Mouse (Mus musculus) inflammation-experienced regulatory T-cells (primary cell): ENCODE results near the gene Olfr631. TPM values are rescaled to one million over a fixed set of nuclear protein-coding genes. Genes with fewer than 3 reads are reported as not detected.

Source experiments
- polyA plus RNA-seq, 2 experiments: library from polyadenylated mRNA; unstranded; fragments of 100-300 nt; shearing (Covaris generic); gene quantifications; one replicate each; pipeline ENCODE4 v1.2.1; 2017

Olfr631 gene
- not detected for polyA plus RNA-seq

DNA sequence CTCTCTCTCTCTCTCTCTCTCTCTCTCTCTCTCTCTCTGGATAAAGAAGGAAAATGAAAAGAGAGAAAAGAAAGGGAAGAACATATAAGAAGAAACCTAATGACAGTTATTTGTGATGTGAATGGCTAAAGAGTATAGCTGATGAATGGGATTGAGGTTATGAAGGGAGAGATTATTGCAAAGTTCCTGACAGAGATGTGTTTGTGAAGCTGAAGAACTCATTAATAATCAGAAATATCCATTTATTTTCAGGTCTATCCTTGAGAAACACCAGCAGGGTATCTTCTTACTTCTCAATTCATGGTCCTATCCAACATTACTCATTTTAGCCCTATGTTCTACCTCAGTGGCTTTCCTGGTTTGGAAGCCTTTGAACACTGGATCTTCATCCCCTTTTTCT is at the start of gene Olfr631:
TSS of gene Olfr631 (plus strand) at position 301 of the 400 bp plus-strand sequence.

DNA sequence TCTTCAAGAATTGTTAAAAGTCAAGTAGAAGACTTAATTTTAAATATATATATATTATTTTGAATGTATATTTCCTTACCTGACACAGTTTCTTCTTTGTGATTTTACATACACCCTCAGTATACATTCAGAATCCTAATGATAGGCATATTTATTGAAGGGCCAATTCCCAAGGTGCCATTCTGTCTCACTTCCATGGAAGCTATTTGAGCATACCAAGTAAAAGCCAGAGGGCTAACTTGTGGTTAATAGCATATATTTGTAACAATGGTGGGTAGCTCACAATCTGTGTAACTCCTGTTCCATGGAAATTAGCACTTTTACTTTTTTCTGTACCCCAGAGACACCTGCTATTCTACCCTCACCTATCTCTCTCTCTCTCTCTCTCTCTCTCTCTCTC is 42.5 kb upstream of the Olfr631 start, which contains the start of gene Olfr66:
TSS of gene Olfr66 (minus strand) at position 101 of the 400 bp plus-strand sequence.

DNA sequence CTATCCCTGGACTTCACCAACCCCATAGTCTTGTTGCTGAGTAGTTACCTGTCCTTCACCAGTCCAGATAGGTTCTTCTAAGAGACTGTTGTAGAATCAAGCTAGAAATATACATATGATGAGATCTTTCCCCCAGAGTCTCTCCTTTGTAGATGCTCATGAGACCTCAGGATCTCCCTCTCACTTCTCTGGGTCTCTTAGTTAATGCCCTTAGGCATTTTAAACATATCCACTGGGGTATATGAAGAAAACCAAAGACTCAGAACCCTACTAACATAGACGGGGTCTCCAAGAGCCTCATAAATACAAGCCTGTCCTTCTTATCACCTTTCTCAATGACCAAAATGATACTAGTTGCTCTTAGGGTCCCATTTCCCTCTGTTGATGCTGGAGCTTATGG is 34.2 kb upstream of the Olfr631 start, which contains the start of gene Olfr64:
TSS of gene Olfr64 (minus strand) at position 101 of the 400 bp plus-strand sequence.

DNA sequence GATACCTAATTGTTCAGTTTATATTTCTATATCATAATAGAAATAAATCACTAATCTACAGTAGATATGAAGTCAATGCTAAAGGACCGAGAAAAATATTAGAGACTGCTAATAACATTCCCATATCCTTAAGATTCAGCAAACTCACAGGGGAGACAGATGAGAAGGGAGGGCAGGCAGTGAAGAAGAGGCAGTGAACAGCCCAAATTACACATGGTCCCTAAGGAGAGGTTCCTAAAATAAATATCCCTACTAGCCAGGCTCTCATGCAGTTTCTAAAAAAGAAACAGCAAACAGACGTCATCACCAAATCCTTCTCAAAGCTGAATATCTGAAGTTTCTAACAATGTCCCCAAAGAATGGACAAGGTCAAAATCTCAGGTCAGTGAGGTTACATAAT is 25.4 kb upstream of the Olfr631 start, which contains the start of gene Olfr65:
TSS of gene Olfr65 (plus strand) at position 301 of the 400 bp plus-strand sequence.

DNA sequence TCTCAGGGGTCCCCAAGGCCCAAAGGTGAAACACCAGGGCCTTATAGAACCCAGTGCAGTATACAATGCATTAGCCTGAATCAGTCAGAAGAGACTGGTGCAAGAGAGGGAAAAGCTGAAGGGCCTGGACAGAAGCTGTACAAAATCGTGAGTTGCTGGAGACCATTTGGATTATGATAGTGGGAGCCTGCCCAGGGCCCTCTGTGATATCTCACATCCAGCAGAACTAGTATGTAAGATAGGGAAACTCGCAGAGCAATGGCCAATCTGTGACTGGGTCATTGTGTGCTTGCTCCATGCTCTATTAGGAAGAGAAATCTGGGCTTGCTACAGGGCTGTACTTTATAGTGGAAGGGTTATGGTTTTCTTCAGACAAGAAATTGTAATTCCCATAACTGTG is 5.6 kb downstream of the Olfr631 start, which contains the start of gene Olfr632:
TSS of gene Olfr632 (plus strand) at position 84 of the 400 bp plus-strand sequence.

DNA sequence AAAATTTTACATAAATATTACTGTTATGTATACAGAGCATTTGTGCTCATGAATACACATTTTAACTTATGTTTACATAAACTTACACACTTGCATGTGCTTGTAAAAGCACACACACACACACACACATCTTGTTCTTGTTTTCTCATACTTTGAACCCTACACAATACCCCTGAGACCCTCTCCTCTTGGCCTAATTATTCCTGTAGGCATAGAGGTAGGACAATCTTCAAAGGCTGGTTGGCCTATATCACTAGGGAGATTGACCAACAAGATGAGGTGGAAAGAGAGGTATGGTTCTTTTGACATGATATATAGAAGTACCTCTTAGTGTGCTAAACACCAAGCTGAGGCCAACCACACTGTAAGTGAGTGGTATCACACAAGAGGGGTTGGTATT is 15.5 kb downstream of the Olfr631 start, which contains the start of gene Olfr633:
TSS of gene Olfr633 (plus strand) at position 301 of the 400 bp plus-strand sequence.

DNA sequence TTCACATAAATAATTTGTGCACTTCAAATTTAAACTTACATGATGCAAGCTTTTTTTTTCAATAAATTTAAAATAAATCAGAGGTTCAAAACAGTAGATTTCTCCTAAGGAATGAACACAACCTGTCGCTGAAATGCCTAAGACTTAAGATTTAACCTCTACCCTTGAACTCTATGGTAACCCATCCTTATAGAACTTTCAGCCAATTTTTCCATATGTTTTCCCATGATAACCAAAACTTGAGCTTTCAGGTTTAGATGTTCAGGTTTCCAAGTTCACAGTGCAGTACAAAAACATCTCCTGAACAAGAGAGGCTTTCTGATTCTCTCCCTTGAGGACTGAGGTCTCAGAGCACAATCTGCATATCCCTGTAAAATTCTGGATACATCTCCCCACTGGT is 42.2 kb downstream of the Olfr631 start, which contains the start of gene Olfr635:
TSS of gene Olfr635 (plus strand) at position 301 of the 400 bp plus-strand sequence.

Other genes with a start within 250 kb of the Olfr631 start
- not detected for gene Olfr625-ps1, start 246.1 kb upstream of the Olfr631 start, polyA plus RNA-seq
- not detected for gene Olfr243, start 214.2 kb upstream of the Olfr631 start, polyA plus RNA-seq
- not detected for gene Olfr628, start 198.5 kb upstream of the Olfr631 start, polyA plus RNA-seq
- gene Olfr629, start 183.9 kb upstream of the Olfr631 start, polyA plus RNA-seq, result not detected
- not detected for gene Olfr630, start 171.5 kb upstream of the Olfr631 start, polyA plus RNA-seq
- gene Olfr69, start 157.2 kb upstream of the Olfr631 start, polyA plus RNA-seq, result not detected
- gene Olfr68, start 149.1 kb upstream of the Olfr631 start, polyA plus RNA-seq, result not detected
- not detected for gene Olfr67, start 137.0 kb upstream of the Olfr631 start, polyA plus RNA-seq
- gene Hbb-bt, start 114.8 kb upstream of the Olfr631 start, polyA plus RNA-seq, result 10 to 100 TPM in 1 of 2 experiments, under 1 TPM in 1; 0.96 to 10.7 TPM
- gene Hbb-bs, start 100.7 kb upstream of the Olfr631 start, polyA plus RNA-seq, result 10 to 100 TPM; 11.6 to 54.5 TPM
- 1 to 10 TPM in 1 of 2 experiments, under 1 TPM in 1; 0.29 to 2.1 TPM for gene Hbb-bh2, start 88.3 kb upstream of the Olfr631 start, polyA plus RNA-seq
- gene Hbb-bh1, start 85.7 kb upstream of the Olfr631 start, polyA plus RNA-seq, result 1 to 10 TPM; 1.6 to 7.8 TPM
- gene Hbb-y, start 75.6 kb upstream of the Olfr631 start, polyA plus RNA-seq, result under 1 TPM in 1 of 2 experiments, not detected in 1; 0.77 TPM
- gene Olfr66, start 42.6 kb upstream of the Olfr631 start, polyA plus RNA-seq, result not detected
- under 1 TPM; 0.05 to 0.42 TPM for gene Olfr64, start 34.3 kb upstream of the Olfr631 start, polyA plus RNA-seq
- gene Olfr65, start 25.3 kb upstream of the Olfr631 start, polyA plus RNA-seq, result not detected
- not detected for gene Olfr632, start 5.5 kb downstream of the Olfr631 start, polyA plus RNA-seq
- not detected for gene Olfr633, start 15.6 kb downstream of the Olfr631 start, polyA plus RNA-seq
- under 1 TPM; 0.06 to 0.16 TPM for gene Olfr635, start 42.3 kb downstream of the Olfr631 start, polyA plus RNA-seq
- not detected for gene Olfr638, start 69.9 kb downstream of the Olfr631 start, polyA plus RNA-seq
- gene Olfr639, start 88.5 kb downstream of the Olfr631 start, polyA plus RNA-seq, result under 1 TPM; 0.04 to 0.12 TPM
- gene Olfr640, start 96.7 kb downstream of the Olfr631 start, polyA plus RNA-seq, result not detected
- gene Olfr641, start 106.6 kb downstream of the Olfr631 start, polyA plus RNA-seq, result not detected
- under 1 TPM in 1 of 2 experiments, not detected in 1; 0.06 TPM for gene Olfr642, start 123.8 kb downstream of the Olfr631 start, polyA plus RNA-seq
- under 1 TPM; 0.05 to 0.47 TPM for gene 4930516K23Rik, start 132.6 kb downstream of the Olfr631 start, polyA plus RNA-seq
- gene Olfr644, start 143.0 kb downstream of the Olfr631 start, polyA plus RNA-seq, result under 1 TPM in 1 of 2 experiments, not detected in 1; 0.17 TPM
- gene Olfr645, start 156.6 kb downstream of the Olfr631 start, polyA plus RNA-seq, result under 1 TPM in 1 of 2 experiments, not detected in 1; 0.29 TPM
- gene Olfr646, start 176.0 kb downstream of the Olfr631 start, polyA plus RNA-seq, result under 1 TPM in 1 of 2 experiments, not detected in 1; 0.31 TPM
- not detected for gene Ubqln5, start 201.0 kb downstream of the Olfr631 start, polyA plus RNA-seq
- gene Olfr643, start 208.6 kb downstream of the Olfr631 start, polyA plus RNA-seq, result not detected
- not detected for gene Ubqln3, start 214.5 kb downstream of the Olfr631 start, polyA plus RNA-seq
- not detected for gene Ubqlnl, start 221.7 kb downstream of the Olfr631 start, polyA plus RNA-seq
- gene Olfm5, start 236.0 kb downstream of the Olfr631 start, polyA plus RNA-seq, result under 1 TPM in 1 of 2 experiments, not detected in 1; 0.07 TPM